Mouse (Mus musculus) hindbrain, embryonic 13.5 days (tissue): ENCODE data around the gene Naa38. TPM values are rescaled to one million over a fixed set of nuclear protein-coding genes. Genes with fewer than 3 reads are reported as not detected.

Experiments
- ATAC-seq: fragments of 200-750 bp; cut with Nextera tagmentation; 2 replicates; pipeline ENCODE4 v1.8.0; 2017; ENCODE audit warnings: moderate TSS enrichment; ENCODE audit not compliant: low FRiP score
- H3K27ac ChIP-seq: fragments of 300-500 bp; sonication (generic); 2 replicates; pipeline ENCODE4 v1.5.1; 2015; ENCODE audit warnings: inconsistent platforms, mild to moderate bottlenecking, moderate library complexity
- H3K27me3 ChIP-seq: fragments of 300-500 bp; sonication (generic); 2 replicates; pipeline ENCODE4 v1.6.1; 2015; ENCODE audit warnings: mild to moderate bottlenecking, inconsistent platforms
- H3K36me3 ChIP-seq: fragments of 300-500 bp; sonication (generic); 2 replicates; pipeline ENCODE4 v1.6.1; 2015; ENCODE audit warnings: mild to moderate bottlenecking, inconsistent platforms
- H3K4me1 ChIP-seq: fragments of 300-500 bp; sonication (generic); replicated peaks from 2 replicates; pipeline ENCODE4 v1.6.1; 2015; ENCODE audit warnings: inconsistent platforms
- H3K4me2 ChIP-seq: fragments of 300-500 bp; sonication (generic); 2 replicates; pipeline ENCODE4 v1.6.1; 2015; ENCODE audit warnings: inconsistent platforms, mild to moderate bottlenecking, moderate library complexity
- H3K4me3 ChIP-seq: fragments of 300-500 bp; sonication (generic); 2 replicates; pipeline ENCODE4 v1.5.1; 2015; ENCODE audit warnings: mild to moderate bottlenecking, inconsistent platforms
- H3K9ac ChIP-seq: fragments of 300-500 bp; sonication (generic); 2 replicates; pipeline ENCODE4 v1.6.1; 2015; ENCODE audit warnings: mild to moderate bottlenecking, inconsistent platforms
- H3K9me3 ChIP-seq: fragments of 300-500 bp; sonication (generic); 2 replicates; pipeline ENCODE4 v1.6.1; 2016; ENCODE audit warnings: inconsistent platforms
- WGBS: fragments of 180-500 bp; shearing (Covaris S2); methylation state at CpG from one replicate; pipeline ENCODE4 v1.1.7; 2015; 5-methylcytosine and 5-hydroxymethylcytosine counted together
- polyA plus RNA-seq: library from polyadenylated mRNA; unstranded; fragments of >200 nt; fragmentation: Nextera tagmentation; extraction: Ambion mirVana; gene quantifications from 2 replicates; pipeline ENCODE4 v1.2.1, GENCODE M21; 2015

Gene Naa38
- polyA plus RNA-seq, 1 experiment from 2014 or later: 103 TPM

DNA sequence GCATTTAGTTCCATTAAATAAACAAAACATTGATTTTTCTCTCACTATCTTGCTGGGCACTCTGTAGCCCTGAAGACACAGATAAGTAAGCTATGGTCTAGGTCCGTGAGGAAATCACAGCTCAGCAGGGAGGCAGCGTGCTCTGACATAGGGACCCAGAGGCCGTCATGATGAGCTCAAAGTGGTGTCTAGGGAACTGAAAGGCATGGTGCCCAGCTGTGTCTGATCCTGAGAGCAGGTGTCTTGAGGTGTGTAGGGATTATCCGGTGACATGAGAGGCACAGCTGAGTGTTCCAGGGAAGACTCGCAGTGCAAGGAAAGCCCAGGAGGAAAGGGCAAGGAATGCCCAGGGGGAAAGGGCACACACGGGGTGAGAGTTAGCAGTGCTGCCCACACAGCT lies 37.9 kb downstream of the Naa38 start:
- H3K4me3 ChIP-seq: no peak overlapping the region
- no peak overlapping the region for H3K27ac ChIP-seq
- no peak overlapping the region for H3K4me2 ChIP-seq
- 0 out of 2 replicates have a peak, but pooled peaks cover 7% of the 10 kb centered on the region for H3K4me1 ChIP-seq
- 66% methylated on average over 6 of the region's 6 CpGs for WGBS
- no peaks in the 10 kb centered on the region; the same call in 1 of the 2 replicates for H3K27me3 ChIP-seq
- H3K9me3 ChIP-seq: no peaks in the 10 kb centered on the region
- ATAC-seq: no peak
- H3K9ac ChIP-seq: no peak overlapping the region
- no peaks in the 10 kb centered on the region for H3K36me3 ChIP-seq

DNA sequence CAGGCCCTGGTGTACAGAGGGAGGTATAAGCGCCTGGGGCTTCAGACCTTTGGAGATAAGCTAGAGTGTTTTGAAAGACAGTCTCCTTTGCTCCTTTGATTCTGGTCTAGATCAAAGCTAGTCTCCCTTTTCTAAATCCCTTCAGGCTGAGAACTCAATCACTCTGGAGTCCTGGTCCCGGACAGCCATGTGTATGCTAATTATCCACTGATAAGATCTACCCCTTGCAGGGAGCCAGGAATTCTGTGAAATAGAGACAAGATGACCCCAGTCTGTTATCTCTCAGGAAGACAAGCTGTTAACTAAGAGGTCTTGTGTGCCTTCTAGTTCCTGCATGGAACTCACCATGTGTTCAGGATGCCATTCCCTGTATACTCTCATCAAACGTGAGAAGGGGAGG lies 42.0 kb downstream of the Naa38 start:
- no peak overlapping the region for H3K4me3 ChIP-seq
- H3K4me1 ChIP-seq: 0 out of 2 replicates have a peak, but pooled peaks cover 4% of the 10 kb centered on the region
- 60% methylated on average over 3 of the region's 3 CpGs for WGBS
- no peaks in the 10 kb centered on the region for H3K36me3 ChIP-seq
- no peak for ATAC-seq
- H3K4me2 ChIP-seq: no peak overlapping the region
- no peak overlapping the region for H3K27ac ChIP-seq
- H3K9ac ChIP-seq: no peak overlapping the region
- H3K9me3 ChIP-seq: no peaks in the 10 kb centered on the region
- no peaks in the 10 kb centered on the region for H3K27me3 ChIP-seq

DNA sequence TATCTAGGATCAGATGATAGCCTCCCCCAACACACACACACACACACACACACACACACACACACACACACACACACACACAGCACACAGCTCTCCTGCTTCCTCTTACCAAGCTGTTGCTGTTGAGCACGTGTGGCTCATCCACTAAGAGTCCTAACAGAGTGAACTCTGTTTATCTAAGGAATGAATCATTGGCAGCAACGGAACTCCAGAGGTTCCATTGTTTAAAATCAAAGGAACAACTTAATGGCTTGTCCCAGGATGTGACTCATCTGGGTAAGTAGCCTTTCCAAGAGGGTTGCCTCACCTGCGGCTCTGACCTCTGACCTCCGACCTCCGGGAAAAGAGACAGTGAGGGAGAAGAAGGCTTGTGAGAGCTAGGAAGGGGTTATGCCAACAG lies 48.0 kb downstream of the Naa38 start:
- Histone ChIP-seq H3K27ac (no peak overlapping the region), H3K9me3 (no peaks in the 10 kb centered on the region), H3K4me2 (no peak overlapping the region), H3K4me3 (no peak overlapping the region), H3K36me3 (no peaks in the 10 kb centered on the region), H3K9ac (no peak overlapping the region), H3K27me3 (no peaks in the 10 kb centered on the region), H3K4me1 (peaks cover 12% of the 10 kb centered on the region)
- no peak for ATAC-seq
- WGBS: 56% methylated on average over 5 of the region's 5 CpGs

Other genes with a start within 250 kb of the Naa38 start
- 0.29 and 0.31 TPM in 2 replicates for gene Alox12b, start 238.5 kb upstream of the Naa38 start, polyA plus RNA-seq
- 0.12 and 0.16 TPM in 2 replicates for gene Alox8, start 197.6 kb upstream of the Naa38 start, polyA plus RNA-seq
- 0.21 and 0.30 TPM in 2 replicates for gene Gucy2e, start 158.5 kb upstream of the Naa38 start, polyA plus RNA-seq
- gene Cntrob, start 71.7 kb upstream of the Naa38 start, polyA plus RNA-seq: 22.6 and 24.4 TPM in 2 replicates
- 204 and 210 TPM in 2 replicates for gene Trappc1, start 71.5 kb upstream of the Naa38 start, polyA plus RNA-seq
- 4.2 and 5.1 TPM in 2 replicates for gene Kcnab3, start 69.2 kb upstream of the Naa38 start, polyA plus RNA-seq
- 163 and 166 TPM in 2 replicates for gene Rnf227, start 55.0 kb upstream of the Naa38 start, polyA plus RNA-seq
- gene Chd3, start 26.1 kb upstream of the Naa38 start, polyA plus RNA-seq: 92.4 and 93.5 TPM in 2 replicates
- gene Cyb5d1, start 144 bp downstream of the Naa38 start, polyA plus RNA-seq: 34.9 and 35.5 TPM in 2 replicates
- gene Tmem88, start 2.7 kb downstream of the Naa38 start, polyA plus RNA-seq: 7.1 and 8.7 TPM in 2 replicates
- 50.6 and 51.3 TPM in 2 replicates for gene Kdm6b, start 18.2 kb downstream of the Naa38 start, polyA plus RNA-seq
- 2.1 and 2.7 TPM in 2 replicates for gene Dnah2, start 153.6 kb downstream of the Naa38 start, polyA plus RNA-seq
- gene Efnb3, start 164.7 kb downstream of the Naa38 start, polyA plus RNA-seq: 90.1 and 92.0 TPM in 2 replicates
- gene Wrap53, start 184.8 kb downstream of the Naa38 start, polyA plus RNA-seq: 23.0 and 24.2 TPM in 2 replicates
- gene Trp53, start 184.9 kb downstream of the Naa38 start, polyA plus RNA-seq: 76.3 and 78.1 TPM in 2 replicates
- gene Atp1b2, start 210.5 kb downstream of the Naa38 start, polyA plus RNA-seq: 27.6 and 29.7 TPM in 2 replicates
- not detected in 2 replicates for gene Shbg, start 222.4 kb downstream of the Naa38 start, polyA plus RNA-seq
- gene Sat2, start 226.5 kb downstream of the Naa38 start, polyA plus RNA-seq: 28.0 and 28.1 TPM in 2 replicates
- gene Fxr2, start 237.5 kb downstream of the Naa38 start, polyA plus RNA-seq: 40.5 and 52.0 TPM in 2 replicates